Mouse (Mus musculus): ENCODE measurements around the gene Dgcr6. TPM values are rescaled to one million over a fixed set of nuclear protein-coding genes. Genes with fewer than 3 reads are reported as not detected.

The Dgcr6 gene
- polyA plus RNA-seq, 1 experiment from 2014 or later: 115 TPM

- Histone ChIP-seq H3K9ac (ENCODE audit: low read depth, low read length) (no peak overlapping the region), H3K4me2 (ENCODE audit: low read length) (no peak overlapping the region), H3K36me3 (ENCODE audit: insufficient read depth, low read length) (0 out of 2 replicates have a peak, but pooled peaks cover 3% of the 10 kb centered on the region), H3K27me3 (ENCODE audit: insufficient read depth, low read length) (no peaks in the 10 kb centered on the region), H3K4me3 (replicated peaks; ENCODE audit: low read depth, low read length) (no peak overlapping the region), H3K27ac (no peak overlapping the region), H3K4me1 (replicated peaks; ENCODE audit: insufficient read depth, low read length) (no peaks in the 10 kb centered on the region), H3K9me3 (replicated peaks; ENCODE audit: low read length) (no peaks in the 10 kb centered on the region)
- DNase-seq (ENCODE audit: low spot score) (no peak), ATAC-seq (replicated peaks; ENCODE audit: low FRiP score, low read depth) (no peak)
- no peak for TF ChIP-seq CTCF (IDR thresholded peaks at IDR 0.05; ENCODE audit: low read depth)
- WGBS: 79% methylated on average over 1 of the region's 1 CpGs
These were observed 29.6 kb downstream of the Dgcr6 start for GRCm38 (mm10) chr16:18082291-18082690.

GRCm38 (mm10) chr16:18083231-18083951 lies 30.7 kb downstream of the Dgcr6 start:
- ATAC-seq (replicated peaks; ENCODE audit: low FRiP score, low read depth) (peak; percentile 69), DNase-seq (ENCODE audit: low spot score) (peak; percentile 8)
- 65% methylated on average over 18 of the region's 18 CpGs for WGBS
- 0 out of 2 replicates have a peak, but pooled peaks cover 3% of the 10 kb centered on the region for H3K36me3 ChIP-seq (ENCODE audit: insufficient read depth, low read length)
- no peaks in the 10 kb centered on the region for H3K9me3 ChIP-seq (replicated peaks; ENCODE audit: low read length)
- peak overlapping the region; percentile 62; the same call in 1 of the 2 replicates for H3K27ac ChIP-seq
- H3K9ac ChIP-seq (ENCODE audit: low read depth, low read length): 0 out of 2 replicates have a peak overlapping the region, but pooled peaks have one; percentile 18
- no peak for TF ChIP-seq CTCF (IDR thresholded peaks at IDR 0.05; ENCODE audit: low read depth)
- no peaks in the 10 kb centered on the region for H3K27me3 ChIP-seq (ENCODE audit: insufficient read depth, low read length)
- H3K4me3 ChIP-seq (replicated peaks; ENCODE audit: low read depth, low read length): no peak overlapping the region
- H3K4me2 ChIP-seq (ENCODE audit: low read length): no peak overlapping the region
- H3K4me1 ChIP-seq (replicated peaks; ENCODE audit: insufficient read depth, low read length): 0 out of 2 replicates have a peak, but pooled peaks cover 4% of the 10 kb centered on the region

GRCm38 (mm10) chr16:18084262-18084661 lies 31.6 kb downstream of the Dgcr6 start:
- no peak for ATAC-seq (replicated peaks; ENCODE audit: low FRiP score, low read depth)
- no peaks in the 10 kb centered on the region for H3K9me3 ChIP-seq (replicated peaks; ENCODE audit: low read length)
- H3K36me3 ChIP-seq (ENCODE audit: insufficient read depth, low read length): 0 out of 2 replicates have a peak, but pooled peaks cover 3% of the 10 kb centered on the region
- no peak overlapping the region for H3K4me2 ChIP-seq (ENCODE audit: low read length)
- WGBS: 87% methylated on average over 7 of the region's 7 CpGs
- no peak overlapping the region for H3K9ac ChIP-seq (ENCODE audit: low read depth, low read length)
- H3K4me1 ChIP-seq (replicated peaks; ENCODE audit: insufficient read depth, low read length): 0 out of 2 replicates have a peak, but pooled peaks cover 4% of the 10 kb centered on the region
- H3K4me3 ChIP-seq (replicated peaks; ENCODE audit: low read depth, low read length): no peak overlapping the region
- no peaks in the 10 kb centered on the region for H3K27me3 ChIP-seq (ENCODE audit: insufficient read depth, low read length)
- no peak for DNase-seq (ENCODE audit: low spot score)
- peak; percentile 3; the same call in 1 of the 2 replicates for TF ChIP-seq CTCF (IDR thresholded peaks at IDR 0.05; ENCODE audit: low read depth)
- H3K27ac ChIP-seq: 0 out of 2 replicates have a peak overlapping the region, but pooled peaks have one; percentile 62

- WGBS: 90% methylated on average over 5 of the region's 5 CpGs
- Histone ChIP-seq H3K27me3 (ENCODE audit: insufficient read depth, low read length) (no peaks in the 10 kb centered on the region), H3K4me2 (ENCODE audit: low read length) (no peak overlapping the region), H3K36me3 (ENCODE audit: insufficient read depth, low read length) (no peaks in the 10 kb centered on the region), H3K4me3 (replicated peaks; ENCODE audit: low read depth, low read length) (no peak overlapping the region), H3K27ac (no peak overlapping the region), H3K4me1 (replicated peaks; ENCODE audit: insufficient read depth, low read length) (0 out of 2 replicates have a peak, but pooled peaks cover 4% of the 10 kb centered on the region), H3K9me3 (replicated peaks; ENCODE audit: low read length) (no peaks in the 10 kb centered on the region), H3K9ac (ENCODE audit: low read depth, low read length) (no peak overlapping the region)
- ATAC-seq (replicated peaks; ENCODE audit: low FRiP score, low read depth) (no peak), DNase-seq (ENCODE audit: low spot score) (no peak)
- TF ChIP-seq CTCF (IDR thresholded peaks at IDR 0.05; ENCODE audit: low read depth): no peak
These were observed 34.4 kb downstream of the Dgcr6 start for GRCm38 (mm10) chr16:18087101-18087500.

GRCm38 (mm10) chr16:18096348-18096747 lies 43.7 kb downstream of the Dgcr6 start:
- Histone ChIP-seq H3K27ac (no peak overlapping the region), H3K4me1 (replicated peaks; ENCODE audit: insufficient read depth, low read length) (no peaks in the 10 kb centered on the region), H3K9me3 (replicated peaks; ENCODE audit: low read length) (no peaks in the 10 kb centered on the region), H3K9ac (ENCODE audit: low read depth, low read length) (no peak overlapping the region), H3K4me2 (ENCODE audit: low read length) (no peak overlapping the region), H3K27me3 (ENCODE audit: insufficient read depth, low read length) (no peaks in the 10 kb centered on the region), H3K4me3 (replicated peaks; ENCODE audit: low read depth, low read length) (no peak overlapping the region), H3K36me3 (ENCODE audit: insufficient read depth, low read length) (no peaks in the 10 kb centered on the region)
- ATAC-seq (replicated peaks; ENCODE audit: low FRiP score, low read depth) (no peak; the same call in 1 of the 2 replicates), DNase-seq (ENCODE audit: low spot score) (peak; percentile 76)
- TF ChIP-seq CTCF (IDR thresholded peaks at IDR 0.05; ENCODE audit: low read depth): no peak
- WGBS: 33% methylated on average over 5 of the region's 5 CpGs

DNA sequence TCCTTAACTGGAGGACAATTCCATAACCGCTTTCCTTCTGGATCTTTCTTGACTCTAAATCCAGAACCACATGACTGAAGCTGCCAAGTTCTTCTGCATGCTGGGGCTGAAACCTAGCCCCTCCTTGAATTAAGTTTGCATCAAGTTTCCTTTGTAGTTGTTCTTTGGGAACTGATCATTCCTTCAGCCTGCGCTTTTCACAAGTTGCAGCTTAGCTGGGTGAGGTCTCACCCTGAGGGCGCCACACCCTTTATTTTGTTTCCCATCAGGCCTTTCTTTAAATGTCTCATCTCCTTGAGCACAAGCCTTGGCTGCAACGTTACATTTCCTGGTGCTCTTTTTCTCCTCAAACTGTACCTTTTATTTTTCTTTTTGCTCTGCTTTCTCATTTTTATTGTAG lies 50.2 kb downstream of the Dgcr6 start:
- no peak for ATAC-seq (replicated peaks; ENCODE audit: low FRiP score, low read depth)
- Histone ChIP-seq H3K4me2 (ENCODE audit: low read length) (no peak overlapping the region), H3K36me3 (ENCODE audit: insufficient read depth, low read length) (no peaks in the 10 kb centered on the region), H3K4me3 (replicated peaks; ENCODE audit: low read depth, low read length) (no peak overlapping the region), H3K9ac (ENCODE audit: low read depth, low read length) (no peak overlapping the region), H3K27me3 (ENCODE audit: insufficient read depth, low read length) (no peaks in the 10 kb centered on the region), H3K27ac (no peak overlapping the region), H3K9me3 (replicated peaks; ENCODE audit: low read length) (no peaks in the 10 kb centered on the region), H3K4me1 (replicated peaks; ENCODE audit: insufficient read depth, low read length) (no peaks in the 10 kb centered on the region)
- DNase-seq (ENCODE audit: low spot score): no peak
- TF ChIP-seq CTCF (IDR thresholded peaks at IDR 0.05; ENCODE audit: low read depth): no peak
- 73% methylated on average over 4 of the region's 4 CpGs for WGBS

All from kidney, postnatal 0 days (tissue).